Mouse (Mus musculus): ENCODE measurements around the gene Glra4. TPM values are rescaled to one million over a fixed set of nuclear protein-coding genes. Genes with fewer than 3 reads are reported as not detected.

The Glra4 gene
- total RNA-seq (2021) = not detected
- long read RNA-seq, experiment 1 = 0 reads
- long read RNA-seq, experiment 2 = 0 reads

- DNase-seq = no peak
Measured at GRCm38 (mm10) chrX:136780041-136780440, at the start of gene Glra4. Glra4 (minus strand) TSS chrX:136780141.

GRCm38 (mm10) chrX:136828610-136829009, 48.7 kb upstream of the Glra4 start:
- intact Hi-C loops (cut with DNase I) = no loop called here
- DNase-seq = no peak

More at GRCm38 (mm10) chrX:136780041-136780440, at the start of gene Glra4:
- intact Hi-C loops (cut with DNase I) = no loop called here

GRCm38 (mm10) chrX:136825016-136825415, 45.1 kb upstream of the Glra4 start:
- intact Hi-C loops (cut with DNase I) = no loop called here
- DNase-seq = no peak

GRCm38 (mm10) chrX:136822371-136822770, 42.4 kb upstream of the Glra4 start, which contains the start of gene Plp1:
Plp1 (plus strand) TSS chrX:136822671.
- no peak for DNase-seq
- intact Hi-C loops (cut with DNase I) = loop anchor here (5.0 kb wide), 1 partner anchor 80 kb away; the partner anchor contains the start of gene Morf4l2

GRCm38 (mm10) chrX:136820250-136820649, 40.3 kb upstream of the Glra4 start:
- peak; percentile 63 to 77 for DNase-seq
- intact Hi-C loops (cut with DNase I) = loop anchor here (1.0 to 5.0 kb wide), 2 partner anchors 59 to 78 kb away; partner anchors contain the start of gene Morf4l2

GRCm38 (mm10) chrX:136819752-136820151, 39.8 kb upstream of the Glra4 start:
- DNase-seq = peak; percentile 8 to 12
- intact Hi-C loops (cut with DNase I) = loop anchor here (1.0 to 10.0 kb wide), 3 partner anchors 58 to 195 kb away; partner anchors contain the start of gene Morf4l2

- no peak for DNase-seq
- intact Hi-C loops (cut with DNase I) = no loop called here
Measured at GRCm38 (mm10) chrX:136797223-136797622, 17.3 kb upstream of the Glra4 start.

- DNase-seq = no peak
- intact Hi-C loops (cut with DNase I) = no loop called here
Measured at GRCm38 (mm10) chrX:136789446-136789845, 9.5 kb upstream of the Glra4 start.

GRCm38 (mm10) chrX:136779262-136779661, 679 bp downstream of the Glra4 start:
- no peak for DNase-seq
- intact Hi-C loops (cut with DNase I) = no loop called here

- DNase-seq = no peak
- intact Hi-C loops (cut with DNase I) = no loop called here
Measured at GRCm38 (mm10) chrX:136778046-136778445, 1.9 kb downstream of the Glra4 start.

- peak; percentile 12 to 36 for DNase-seq
- intact Hi-C loops (cut with DNase I) = no loop called here
Measured at GRCm38 (mm10) chrX:136773035-136773434, 6.9 kb downstream of the Glra4 start.

GRCm38 (mm10) chrX:136761103-136762074, 18.6 kb downstream of the Glra4 start:
- DNase-seq = no peak
- intact Hi-C loops (cut with DNase I) = loop anchor here (1.0 kb wide), 1 partner anchor 59 kb away; no protein-coding TSS in a partner anchor

GRCm38 (mm10) chrX:136755464-136755863, 24.5 kb downstream of the Glra4 start:
- intact Hi-C loops (cut with DNase I) = no loop called here
- DNase-seq = no peak

GRCm38 (mm10) chrX:136749329-136749728, 30.6 kb downstream of the Glra4 start:
- intact Hi-C loops (cut with DNase I) = no loop called here
- DNase-seq = no peak

GRCm38 (mm10) chrX:136744663-136745062, 35.3 kb downstream of the Glra4 start:
- intact Hi-C loops (cut with DNase I) = loop anchor here (5.0 kb wide), 1 partner anchor 78 kb away; the partner anchor contains the start of gene Plp1
- DNase-seq = no peak

GRCm38 (mm10) chrX:136743459-136743858, 36.5 kb downstream of the Glra4 start, which contains the start of gene Morf4l2:
Morf4l2 (minus strand) TSS chrX:136743690.
- intact Hi-C loops (cut with DNase I) = loop anchor here (2.0 to 5.0 kb wide), 2 partner anchors 79 to 275 kb away; partner anchors contain the start of gene Plp1
- no peak for DNase-seq

GRCm38 (mm10) chrX:136742661-136743103, 37.3 kb downstream of the Glra4 start:
- intact Hi-C loops (cut with DNase I) = loop anchor here (2.0 to 5.0 kb wide), 2 partner anchors 80 to 276 kb away; partner anchors contain the start of gene Plp1
- peak; percentile 43 to 61 for DNase-seq

GRCm38 (mm10) chrX:136742241-136742640, 37.7 kb downstream of the Glra4 start:
- DNase-seq = peak in 1 of 2 experiments; percentile 2
- intact Hi-C loops (cut with DNase I) = loop anchor here (2.0 to 5.0 kb wide), 2 partner anchors 80 to 277 kb away; partner anchors contain the start of gene Plp1

GRCm38 (mm10) chrX:136741651-136742201, 38.2 kb downstream of the Glra4 start:
- intact Hi-C loops (cut with DNase I) = loop anchor here (2.0 to 5.0 kb wide), 2 partner anchors 81 to 277 kb away; partner anchors contain the start of gene Plp1
- DNase-seq = peak; percentile 85 to 86

Measured in heart, postnatal 14 days (tissue).